Mouse (Mus musculus): ENCODE results near the gene Camta1. TPM values are rescaled to one million over a fixed set of nuclear protein-coding genes. Genes with fewer than 3 reads are reported as not detected.
A peak's percentile ranks its signal among the peaks of the same experiment; 100 is the strongest.

Camta1 gene
- polyA plus RNA-seq, 1 experiment from 2014 or later: 81.8 TPM

DNA sequence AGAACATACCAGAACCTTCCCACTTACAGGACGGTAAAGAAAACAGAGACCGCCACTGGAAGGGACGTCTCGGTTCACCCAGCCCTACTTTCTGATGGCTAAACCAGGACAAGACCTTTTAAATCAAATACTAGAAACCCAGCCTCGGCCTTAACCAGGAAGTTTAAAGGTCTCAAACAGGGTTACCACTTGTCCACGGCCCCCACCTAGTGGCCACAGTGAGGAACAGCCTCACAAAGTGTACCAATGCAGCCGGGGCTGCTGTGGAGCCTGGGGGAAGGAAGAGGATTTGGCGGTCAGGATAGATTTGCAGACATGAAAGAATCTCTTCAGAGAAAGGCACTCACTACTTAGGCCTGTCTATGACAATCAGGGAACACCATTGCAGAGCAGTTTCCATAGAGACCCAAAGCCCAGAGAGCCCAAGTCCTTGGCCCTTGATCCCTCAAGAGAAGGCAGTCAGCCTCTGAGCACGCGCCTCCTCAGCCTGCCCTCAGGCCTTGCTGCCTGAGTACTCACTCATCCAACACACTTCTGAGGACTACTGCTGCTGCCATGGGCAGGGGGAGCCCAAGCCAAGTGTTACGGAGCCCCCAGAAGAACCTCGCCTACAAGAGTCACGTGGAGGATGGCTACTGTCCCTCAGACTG, 962.8 kb downstream of the Camta1 start:
- 59% methylated on average over 13 of the region's 13 CpGs for WGBS
- no peak; the same call in 1 of the 2 replicates for ATAC-seq (ENCODE audit: insufficient read depth, low FRiP score)
- H3K4me3 ChIP-seq (replicated peaks; ENCODE audit: low read length): no peak overlapping the region
- no peak overlapping the region for H3K9ac ChIP-seq (ENCODE audit: low read length)
- peaks cover 29% of the 10 kb centered on the region for H3K36me3 ChIP-seq (ENCODE audit: control insufficient read depth, insufficient read depth, low read length)
- no peak overlapping the region for H3K27ac ChIP-seq (ENCODE audit: low read length)
- H3K4me1 ChIP-seq (ENCODE audit: control insufficient read depth, insufficient read depth, low read length): 0 out of 2 replicates have a peak, but pooled peaks cover 6% of the 10 kb centered on the region
- H3K4me2 ChIP-seq (ENCODE audit: low read depth, low read length): no peak overlapping the region
- H3K9me3 ChIP-seq (replicated peaks; ENCODE audit: control insufficient read depth, low read length): no peaks in the 10 kb centered on the region
- no peaks in the 10 kb centered on the region for H3K27me3 ChIP-seq (ENCODE audit: control insufficient read depth, insufficient read depth, low read length)

DNA sequence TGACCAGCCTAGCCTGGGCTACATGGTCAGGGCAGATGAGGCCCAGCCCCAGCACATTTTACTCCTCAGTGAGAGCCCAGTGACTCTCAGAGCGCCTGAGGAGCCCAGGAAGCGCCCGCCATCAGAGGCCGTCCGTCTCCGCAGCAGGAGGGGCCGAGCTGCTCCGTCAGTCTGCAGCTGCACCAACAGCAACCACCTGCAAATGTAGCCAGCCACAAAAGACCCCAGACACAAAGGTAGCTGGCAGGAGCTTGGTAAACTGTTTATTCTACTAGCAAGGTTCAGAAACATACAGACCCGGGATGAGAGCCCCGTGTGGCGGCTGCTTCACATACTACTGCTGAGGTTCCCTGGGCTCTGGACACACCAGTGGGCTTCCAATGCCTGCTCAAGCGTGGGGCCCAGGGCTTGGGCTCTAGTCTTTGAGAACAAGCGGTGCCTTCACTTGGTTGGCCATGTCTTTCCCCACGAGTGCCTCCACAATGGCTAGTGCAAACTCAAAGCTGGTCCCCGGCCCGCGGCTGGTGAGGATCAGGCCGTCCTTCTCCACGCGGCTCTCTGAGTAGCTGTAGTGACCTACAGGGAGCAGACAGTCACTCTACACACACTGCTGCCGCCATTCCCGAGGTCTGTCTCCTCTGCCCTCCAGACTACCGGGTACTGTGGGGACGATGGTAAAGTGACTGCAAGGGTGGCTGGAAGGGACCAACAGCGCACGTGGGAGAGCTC, 964.6 kb downstream of the Camta1 start:
- Histone ChIP-seq H3K27ac (ENCODE audit: low read length) (no peak overlapping the region), H3K9ac (ENCODE audit: low read length) (no peak overlapping the region), H3K27me3 (ENCODE audit: control insufficient read depth, insufficient read depth, low read length) (no peaks in the 10 kb centered on the region), H3K36me3 (ENCODE audit: control insufficient read depth, insufficient read depth, low read length) (peaks cover 15% of the 10 kb centered on the region; the same call in 1 of the 2 replicates), H3K9me3 (replicated peaks; ENCODE audit: control insufficient read depth, low read length) (no peaks in the 10 kb centered on the region), H3K4me2 (ENCODE audit: low read depth, low read length) (no peak overlapping the region), H3K4me3 (replicated peaks; ENCODE audit: low read length) (no peak overlapping the region), H3K4me1 (ENCODE audit: control insufficient read depth, insufficient read depth, low read length) (0 out of 2 replicates have a peak, but pooled peaks cover 6% of the 10 kb centered on the region)
- WGBS: 91% methylated on average over 26 of the region's 26 CpGs
- ATAC-seq (ENCODE audit: insufficient read depth, low FRiP score): no peak

GRCm38 (mm10) chr4:150894718-150895501, 966.8 kb downstream of the Camta1 start:
- 56% methylated on average over 8 of the region's 8 CpGs for WGBS
- Histone ChIP-seq H3K27me3 (ENCODE audit: control insufficient read depth, insufficient read depth, low read length) (no peaks in the 10 kb centered on the region), H3K4me1 (ENCODE audit: control insufficient read depth, insufficient read depth, low read length) (0 out of 2 replicates have a peak, but pooled peaks cover 6% of the 10 kb centered on the region), H3K9ac (ENCODE audit: low read length) (no peak overlapping the region), H3K4me3 (replicated peaks; ENCODE audit: low read length) (no peak overlapping the region), H3K36me3 (ENCODE audit: control insufficient read depth, insufficient read depth, low read length) (peaks cover 12% of the 10 kb centered on the region; the same call in 1 of the 2 replicates), H3K4me2 (ENCODE audit: low read depth, low read length) (no peak overlapping the region), H3K27ac (ENCODE audit: low read length) (no peak overlapping the region), H3K9me3 (replicated peaks; ENCODE audit: control insufficient read depth, low read length) (no peaks in the 10 kb centered on the region)
- ATAC-seq (ENCODE audit: insufficient read depth, low FRiP score): no peak

- H3K27ac ChIP-seq (ENCODE audit: low read length): no peak overlapping the region
- 0 out of 2 replicates have a peak, but pooled peaks cover under 1% of the 10 kb centered on the region for H3K36me3 ChIP-seq (ENCODE audit: control insufficient read depth, insufficient read depth, low read length)
- H3K27me3 ChIP-seq (ENCODE audit: control insufficient read depth, insufficient read depth, low read length): no peaks in the 10 kb centered on the region
- H3K4me3 ChIP-seq (replicated peaks; ENCODE audit: low read length): no peak overlapping the region
- 65% methylated on average over 5 of the region's 5 CpGs for WGBS
- ATAC-seq (ENCODE audit: insufficient read depth, low FRiP score): no peak
- H3K4me2 ChIP-seq (ENCODE audit: low read depth, low read length): no peak overlapping the region
- H3K9me3 ChIP-seq (replicated peaks; ENCODE audit: control insufficient read depth, low read length): no peaks in the 10 kb centered on the region
- H3K4me1 ChIP-seq (ENCODE audit: control insufficient read depth, insufficient read depth, low read length): peaks cover 10% of the 10 kb centered on the region
- no peak overlapping the region for H3K9ac ChIP-seq (ENCODE audit: low read length)
Measured at GRCm38 (mm10) chr4:150891308-150891707, 970.4 kb downstream of the Camta1 start.

- ATAC-seq (ENCODE audit: insufficient read depth, low FRiP score): peak; percentile 68; the same call in 1 of the 2 replicates
- Histone ChIP-seq H3K9ac (ENCODE audit: low read length) (peak overlapping the region; percentile 29; the same call in 1 of the 2 replicates), H3K36me3 (ENCODE audit: control insufficient read depth, insufficient read depth, low read length) (no peaks in the 10 kb centered on the region), H3K27me3 (ENCODE audit: control insufficient read depth, insufficient read depth, low read length) (no peaks in the 10 kb centered on the region), H3K4me3 (replicated peaks; ENCODE audit: low read length) (peak overlapping the region; percentile 7; the same call in 1 of the 2 replicates), H3K4me1 (ENCODE audit: control insufficient read depth, insufficient read depth, low read length) (peaks cover 8% of the 10 kb centered on the region), H3K27ac (ENCODE audit: low read length) (peak overlapping the region; percentile 75), H3K9me3 (replicated peaks; ENCODE audit: control insufficient read depth, low read length) (no peaks in the 10 kb centered on the region), H3K4me2 (ENCODE audit: low read depth, low read length) (peak overlapping the region; percentile 47)
- 26% methylated on average over 13 of the region's 13 CpGs for WGBS
Measured at GRCm38 (mm10) chr4:150889955-150890315, 971.7 kb downstream of the Camta1 start.

DNA sequence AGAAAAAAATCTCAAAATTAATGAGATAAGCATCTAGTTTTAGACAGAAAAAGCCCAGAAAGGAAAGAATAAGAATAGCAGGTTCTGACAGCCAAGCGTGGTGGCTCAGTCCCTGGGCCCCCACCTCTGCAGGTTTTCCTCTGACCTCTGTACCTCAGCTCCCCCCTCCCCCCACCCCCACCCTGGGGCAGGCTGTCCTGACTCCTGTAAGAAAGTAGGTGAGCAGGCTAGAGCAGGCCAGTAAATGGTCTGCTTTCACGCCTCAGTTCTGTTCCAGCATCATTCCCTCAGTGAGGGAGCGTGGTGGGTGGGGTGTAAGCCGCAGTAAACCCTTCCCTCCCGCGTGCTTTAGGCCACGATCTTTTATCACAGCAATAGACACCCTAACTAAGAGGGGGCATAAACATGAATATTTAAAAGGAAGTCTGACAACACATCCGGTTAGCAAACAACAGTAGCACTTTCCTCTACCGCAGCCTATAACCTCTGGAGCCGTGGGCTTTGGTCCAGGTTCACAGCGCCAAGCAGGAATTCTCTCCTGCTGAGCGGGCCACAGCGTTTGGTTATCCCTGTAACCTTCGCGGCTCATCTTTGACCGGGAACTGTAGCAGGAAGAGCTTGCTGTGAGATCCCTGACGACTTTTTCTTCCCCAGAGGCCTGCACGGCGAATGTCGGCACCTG, 972.3 kb downstream of the Camta1 start:
- peak overlapping the region; percentile 47 for H3K4me2 ChIP-seq (ENCODE audit: low read depth, low read length)
- H3K4me3 ChIP-seq (replicated peaks; ENCODE audit: low read length): peak overlapping the region; percentile 7; the same call in 1 of the 2 replicates
- H3K4me1 ChIP-seq (ENCODE audit: control insufficient read depth, insufficient read depth, low read length): peaks cover 5% of the 10 kb centered on the region
- no peaks in the 10 kb centered on the region for H3K9me3 ChIP-seq (replicated peaks; ENCODE audit: control insufficient read depth, low read length)
- peak; percentile 16; the same call in 1 of the 2 replicates for ATAC-seq (ENCODE audit: insufficient read depth, low FRiP score)
- WGBS: 31% methylated on average over 20 of the region's 20 CpGs
- peak overlapping the region; percentile 29; the same call in 1 of the 2 replicates for H3K9ac ChIP-seq (ENCODE audit: low read length)
- no peaks in the 10 kb centered on the region for H3K27me3 ChIP-seq (ENCODE audit: control insufficient read depth, insufficient read depth, low read length)
- H3K27ac ChIP-seq (ENCODE audit: low read length): peak overlapping the region; percentile 75
- no peaks in the 10 kb centered on the region for H3K36me3 ChIP-seq (ENCODE audit: control insufficient read depth, insufficient read depth, low read length)

GRCm38 (mm10) chr4:150888492-150888891, 973.2 kb downstream of the Camta1 start:
- no peak overlapping the region for H3K9ac ChIP-seq (ENCODE audit: low read length)
- no peaks in the 10 kb centered on the region for H3K27me3 ChIP-seq (ENCODE audit: control insufficient read depth, insufficient read depth, low read length)
- H3K4me2 ChIP-seq (ENCODE audit: low read depth, low read length): no peak overlapping the region
- ATAC-seq (ENCODE audit: insufficient read depth, low FRiP score): no peak
- no peaks in the 10 kb centered on the region for H3K9me3 ChIP-seq (replicated peaks; ENCODE audit: control insufficient read depth, low read length)
- no peak overlapping the region for H3K4me3 ChIP-seq (replicated peaks; ENCODE audit: low read length)
- peaks cover 5% of the 10 kb centered on the region for H3K4me1 ChIP-seq (ENCODE audit: control insufficient read depth, insufficient read depth, low read length)
- no peak overlapping the region for H3K27ac ChIP-seq (ENCODE audit: low read length)
- 60% methylated on average over 4 of the region's 4 CpGs for WGBS
- no peaks in the 10 kb centered on the region for H3K36me3 ChIP-seq (ENCODE audit: control insufficient read depth, insufficient read depth, low read length)

- no peaks in the 10 kb centered on the region for H3K36me3 ChIP-seq (ENCODE audit: control insufficient read depth, insufficient read depth, low read length)
- no peak for ATAC-seq (ENCODE audit: insufficient read depth, low FRiP score)
- WGBS: 71% methylated on average over 5 of the region's 5 CpGs
- H3K9ac ChIP-seq (ENCODE audit: low read length): no peak overlapping the region
- H3K4me1 ChIP-seq (ENCODE audit: control insufficient read depth, insufficient read depth, low read length): peaks cover 5% of the 10 kb centered on the region
- H3K27me3 ChIP-seq (ENCODE audit: control insufficient read depth, insufficient read depth, low read length): no peaks in the 10 kb centered on the region
- no peak overlapping the region for H3K4me3 ChIP-seq (replicated peaks; ENCODE audit: low read length)
- H3K4me2 ChIP-seq (ENCODE audit: low read depth, low read length): no peak overlapping the region
- H3K27ac ChIP-seq (ENCODE audit: low read length): no peak overlapping the region
- no peaks in the 10 kb centered on the region for H3K9me3 ChIP-seq (replicated peaks; ENCODE audit: control insufficient read depth, low read length)
Measured at GRCm38 (mm10) chr4:150887903-150888302, 973.8 kb downstream of the Camta1 start.
